Mouse (Mus musculus): Measurements from ENCODE around the gene Plcd3. TPM values are rescaled to one million over a fixed set of nuclear protein-coding genes. Genes with fewer than 3 reads are reported as not detected.

Gene Plcd3
- polyA plus RNA-seq, 1 experiment from 2014 or later: 0.86 TPM

- Histone ChIP-seq H3K9ac (ENCODE audit: low read length) (no peak overlapping the region), H3K4me3 (ENCODE audit: low read depth, low read length) (no peak overlapping the region), H3K27me3 (ENCODE audit: control insufficient read depth, insufficient read depth, low read length) (no peaks in the 10 kb centered on the region), H3K4me1 (replicated peaks; ENCODE audit: control insufficient read depth, insufficient read depth, low read length) (no peaks in the 10 kb centered on the region; the same call in 1 of the 2 replicates), H3K9me3 (ENCODE audit: control insufficient read depth, low read length) (no peaks in the 10 kb centered on the region), H3K27ac (ENCODE audit: low read depth, low read length) (no peak overlapping the region), H3K4me2 (ENCODE audit: low read depth, low read length, severe bottlenecking) (no peak overlapping the region), H3K36me3 (ENCODE audit: control insufficient read depth, insufficient read depth, low read length) (peaks cover 10% of the 10 kb centered on the region)
- 81% methylated on average over 4 of the region's 4 CpGs for WGBS
- ATAC-seq (replicated peaks; ENCODE audit: low FRiP score): no peak
- no peak for DNase-seq (ENCODE audit: low spot score)
These were observed 58.6 kb downstream of the Plcd3 start for GRCm38 (mm10) chr11:103042828-103043227.

DNA sequence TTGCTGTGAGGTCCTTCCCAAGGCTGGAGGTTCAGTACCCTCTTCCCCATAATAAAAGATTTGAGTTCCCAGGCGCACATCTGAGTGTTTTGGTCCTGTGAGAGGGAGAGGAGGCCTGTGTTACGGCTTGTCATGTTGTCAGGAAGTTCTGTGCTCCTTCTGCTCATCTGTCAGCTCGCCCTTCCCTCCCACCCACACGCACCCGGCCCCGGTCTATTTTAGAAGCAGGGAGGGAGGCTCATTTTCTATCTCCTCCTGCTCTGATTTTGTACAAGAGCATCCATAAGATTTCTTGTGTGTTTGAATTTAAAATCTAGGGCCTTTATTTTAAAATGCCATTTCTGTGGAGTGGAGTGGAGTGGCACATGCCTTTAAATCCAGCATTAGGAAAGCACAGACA, 63.4 kb downstream of the Plcd3 start:
- Histone ChIP-seq H3K36me3 (ENCODE audit: control insufficient read depth, insufficient read depth, low read length) (no peaks in the 10 kb centered on the region), H3K27ac (ENCODE audit: low read depth, low read length) (no peak overlapping the region), H3K4me2 (ENCODE audit: low read depth, low read length, severe bottlenecking) (no peak overlapping the region), H3K27me3 (ENCODE audit: control insufficient read depth, insufficient read depth, low read length) (no peaks in the 10 kb centered on the region), H3K4me1 (replicated peaks; ENCODE audit: control insufficient read depth, insufficient read depth, low read length) (no peaks in the 10 kb centered on the region), H3K9me3 (ENCODE audit: control insufficient read depth, low read length) (no peaks in the 10 kb centered on the region), H3K4me3 (ENCODE audit: low read depth, low read length) (no peak overlapping the region), H3K9ac (ENCODE audit: low read length) (no peak overlapping the region)
- DNase-seq (ENCODE audit: low spot score) (no peak), ATAC-seq (replicated peaks; ENCODE audit: low FRiP score) (no peak)
- WGBS: 92% methylated on average over 6 of the region's 6 CpGs

- no peak for DNase-seq (ENCODE audit: low spot score)
- no peak overlapping the region for H3K4me3 ChIP-seq (ENCODE audit: low read depth, low read length)
- H3K4me2 ChIP-seq (ENCODE audit: low read depth, low read length, severe bottlenecking): no peak overlapping the region
- H3K27ac ChIP-seq (ENCODE audit: low read depth, low read length): no peak overlapping the region
- H3K9ac ChIP-seq (ENCODE audit: low read length): no peak overlapping the region
- no peak for ATAC-seq (replicated peaks; ENCODE audit: low FRiP score)
- no peaks in the 10 kb centered on the region for H3K27me3 ChIP-seq (ENCODE audit: control insufficient read depth, insufficient read depth, low read length)
- H3K9me3 ChIP-seq (ENCODE audit: control insufficient read depth, low read length): no peaks in the 10 kb centered on the region
- H3K36me3 ChIP-seq (ENCODE audit: control insufficient read depth, insufficient read depth, low read length): no peaks in the 10 kb centered on the region
- WGBS: 91% methylated on average over 8 of the region's 8 CpGs
- H3K4me1 ChIP-seq (replicated peaks; ENCODE audit: control insufficient read depth, insufficient read depth, low read length): no peaks in the 10 kb centered on the region
These were observed 64.5 kb downstream of the Plcd3 start for GRCm38 (mm10) chr11:103036881-103037465.

- no peaks in the 10 kb centered on the region for H3K36me3 ChIP-seq (ENCODE audit: control insufficient read depth, insufficient read depth, low read length)
- WGBS: 90% methylated on average over 6 of the region's 6 CpGs
- no peak for ATAC-seq (replicated peaks; ENCODE audit: low FRiP score)
These were observed 66.5 kb downstream of the Plcd3 start for GRCm38 (mm10) chr11:103035007-103035406.

DNA sequence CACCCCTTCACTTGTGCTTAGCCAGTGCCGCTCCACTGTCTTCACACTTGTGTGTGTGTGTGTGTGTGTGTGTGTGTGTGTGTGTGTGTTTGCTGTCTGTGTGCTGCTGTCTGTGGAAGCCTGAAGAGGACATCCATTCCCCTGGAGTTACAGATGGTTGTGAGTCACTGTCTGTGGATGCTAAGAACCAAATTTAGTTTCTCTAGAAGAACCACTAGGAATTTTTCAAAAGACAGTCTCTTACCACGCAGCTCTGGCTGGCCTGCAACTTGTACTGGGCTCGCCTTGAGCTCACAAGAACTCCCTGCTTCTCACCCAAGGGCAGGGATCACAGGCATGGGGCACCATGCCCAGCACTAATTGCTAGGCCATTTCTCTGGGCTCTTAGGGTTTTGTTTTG, 68.4 kb downstream of the Plcd3 start:
- no peak overlapping the region for H3K4me3 ChIP-seq (ENCODE audit: low read depth, low read length)
- H3K27ac ChIP-seq (ENCODE audit: low read depth, low read length): no peak overlapping the region
- 88% methylated on average over 3 of the region's 3 CpGs for WGBS
- H3K4me2 ChIP-seq (ENCODE audit: low read depth, low read length, severe bottlenecking): no peak overlapping the region
- no peak for ATAC-seq (replicated peaks; ENCODE audit: low FRiP score)
- H3K4me1 ChIP-seq (replicated peaks; ENCODE audit: control insufficient read depth, insufficient read depth, low read length): peaks cover 5% of the 10 kb centered on the region; the same call in 1 of the 2 replicates
- DNase-seq (ENCODE audit: low spot score): no peak
- no peaks in the 10 kb centered on the region for H3K9me3 ChIP-seq (ENCODE audit: control insufficient read depth, low read length)
- no peak overlapping the region for H3K9ac ChIP-seq (ENCODE audit: low read length)
- no peaks in the 10 kb centered on the region for H3K36me3 ChIP-seq (ENCODE audit: control insufficient read depth, insufficient read depth, low read length)
- H3K27me3 ChIP-seq (ENCODE audit: control insufficient read depth, insufficient read depth, low read length): no peaks in the 10 kb centered on the region

More at GRCm38 (mm10) chr11:103035007-103035406, 66.5 kb downstream of the Plcd3 start:
- H3K9me3 ChIP-seq (ENCODE audit: control insufficient read depth, low read length): no peaks in the 10 kb centered on the region
- H3K4me3 ChIP-seq (ENCODE audit: low read depth, low read length): no peak overlapping the region
- H3K9ac ChIP-seq (ENCODE audit: low read length): no peak overlapping the region
- DNase-seq (ENCODE audit: low spot score): no peak
- H3K27me3 ChIP-seq (ENCODE audit: control insufficient read depth, insufficient read depth, low read length): no peaks in the 10 kb centered on the region
- 0 out of 2 replicates have a peak, but pooled peaks cover 1% of the 10 kb centered on the region for H3K4me1 ChIP-seq (replicated peaks; ENCODE audit: control insufficient read depth, insufficient read depth, low read length)
- H3K4me2 ChIP-seq (ENCODE audit: low read depth, low read length, severe bottlenecking): no peak overlapping the region
- no peak overlapping the region for H3K27ac ChIP-seq (ENCODE audit: low read depth, low read length)

- H3K27ac ChIP-seq (ENCODE audit: low read depth, low read length): peak within 1 kb of the TSS; percentile 53
- H3K9me3 ChIP-seq (ENCODE audit: control insufficient read depth, low read length): no peaks in the 10 kb centered on the region
- peak; percentile 99 for ATAC-seq (replicated peaks; ENCODE audit: low FRiP score)
- peak; percentile 94 for DNase-seq (ENCODE audit: low spot score)
- no peaks in the 10 kb centered on the region for H3K27me3 ChIP-seq (ENCODE audit: control insufficient read depth, insufficient read depth, low read length)
- H3K36me3 ChIP-seq (ENCODE audit: control insufficient read depth, insufficient read depth, low read length): no peaks in the 10 kb centered on the region; the same call in 1 of the 2 replicates
- WGBS: under 1% methylated on average over 36 of the region's 36 CpGs
- peaks cover 5% of the 10 kb centered on the region; the same call in 1 of the 2 replicates for H3K4me1 ChIP-seq (replicated peaks; ENCODE audit: control insufficient read depth, insufficient read depth, low read length)
- H3K4me2 ChIP-seq (ENCODE audit: low read depth, low read length, severe bottlenecking): peak within 1 kb of the TSS; percentile 65
- peak within 1 kb of the TSS; percentile 71 for H3K4me3 ChIP-seq (ENCODE audit: low read depth, low read length)
- H3K9ac ChIP-seq (ENCODE audit: low read length): peak within 1 kb of the TSS; percentile 78
These were observed 73.1 kb downstream of the Plcd3 start, which contains the start of the genes Nmt1 and Dcakd for GRCm38 (mm10) chr11:103028176-103028891. TSS of gene Nmt1 (plus strand) at chr11:103028190. TSS of gene Dcakd (minus strand) at chr11:103028333.

GRCm38 (mm10) chr11:103027570-103028175, 73.8 kb downstream of the Plcd3 start:
- Histone ChIP-seq H3K36me3 (ENCODE audit: control insufficient read depth, insufficient read depth, low read length) (no peaks in the 10 kb centered on the region; the same call in 1 of the 2 replicates), H3K9me3 (ENCODE audit: control insufficient read depth, low read length) (no peaks in the 10 kb centered on the region), H3K4me3 (ENCODE audit: low read depth, low read length) (peak overlapping the region; percentile 71), H3K4me1 (replicated peaks; ENCODE audit: control insufficient read depth, insufficient read depth, low read length) (peaks cover 5% of the 10 kb centered on the region; the same call in 1 of the 2 replicates), H3K27ac (ENCODE audit: low read depth, low read length) (peak overlapping the region; percentile 53; the same call in 1 of the 2 replicates), H3K4me2 (ENCODE audit: low read depth, low read length, severe bottlenecking) (peak overlapping the region; percentile 65), H3K9ac (ENCODE audit: low read length) (peak overlapping the region; percentile 78), H3K27me3 (ENCODE audit: control insufficient read depth, insufficient read depth, low read length) (no peaks in the 10 kb centered on the region)
- no peak for DNase-seq (ENCODE audit: low spot score)
- peak; percentile 38; the same call in 1 of the 2 replicates for ATAC-seq (replicated peaks; ENCODE audit: low FRiP score)
- whole genome bisulfite sequencing: 17% methylated on average over 8 of the region's 8 CpGs

GRCm38 (mm10) chr11:103026901-103027300, 74.6 kb downstream of the Plcd3 start:
- no peak overlapping the region for H3K27ac ChIP-seq (ENCODE audit: low read depth, low read length)
- H3K9me3 ChIP-seq (ENCODE audit: control insufficient read depth, low read length): no peaks in the 10 kb centered on the region
- no peaks in the 10 kb centered on the region; the same call in 1 of the 2 replicates for H3K36me3 ChIP-seq (ENCODE audit: control insufficient read depth, insufficient read depth, low read length)
- no peak overlapping the region for H3K4me3 ChIP-seq (ENCODE audit: low read depth, low read length)
- peaks cover 5% of the 10 kb centered on the region; the same call in 1 of the 2 replicates for H3K4me1 ChIP-seq (replicated peaks; ENCODE audit: control insufficient read depth, insufficient read depth, low read length)
- H3K4me2 ChIP-seq (ENCODE audit: low read depth, low read length, severe bottlenecking): peak overlapping the region; percentile 65; the same call in 1 of the 2 replicates
- DNase-seq (ENCODE audit: low spot score) (no peak), ATAC-seq (replicated peaks; ENCODE audit: low FRiP score) (no peak)
- no peaks in the 10 kb centered on the region for H3K27me3 ChIP-seq (ENCODE audit: control insufficient read depth, insufficient read depth, low read length)
- H3K9ac ChIP-seq (ENCODE audit: low read length): no peak overlapping the region
- WGBS: 91% methylated on average over 3 of the region's 3 CpGs

Data from forebrain, embryonic 11.5 days (tissue).